Mouse (Mus musculus) kidney, adult 2 months (tissue): Measurements from ENCODE around the gene Prom1. TPM values are rescaled to one million over a fixed set of nuclear protein-coding genes. Genes with fewer than 3 reads are reported as not detected.

Source experiments
- DNase-seq: peaks from one replicate; pipeline ENCODE4 v3.0.0; 2021
- H3K27ac ChIP-seq: fragments of 200-500 bp; 2 replicates; pipeline ENCODE4 v1.5.1; 2012; ENCODE audit warnings: low read depth, low read length, control low read depth, inconsistent platforms; ENCODE audit not compliant: insufficient read depth
- H3K27me3 ChIP-seq: fragments of 200-500 bp; replicated peaks from 2 replicates; pipeline ENCODE4 v1.6.1; 2012; ENCODE audit warnings: mild to moderate bottlenecking, moderate library complexity, low read length, inconsistent platforms; ENCODE audit not compliant: control insufficient read depth, insufficient read depth
- H3K36me3 ChIP-seq: fragments of 200-500 bp; 2 replicates; pipeline ENCODE4 v1.6.1; 2012; ENCODE audit warnings: mild to moderate bottlenecking, moderate library complexity, low read length, inconsistent platforms; ENCODE audit not compliant: control insufficient read depth, insufficient read depth
- H3K4me1 ChIP-seq: fragments of 200-500 bp; 2 replicates; pipeline ENCODE4 v1.6.1; 2011; ENCODE audit warnings: low read length; ENCODE audit not compliant: control insufficient read depth, insufficient read depth
- H3K4me3 ChIP-seq: fragments of 200-500 bp; 2 replicates; pipeline ENCODE4 v1.5.1; 2011; ENCODE audit warnings: mild to moderate bottlenecking, low read depth, low read length, control low read depth; ENCODE audit not compliant: insufficient read depth
- CTCF ChIP-seq: fragments of 200-500 bp; conservative IDR thresholded peaks from 2 replicates; pipeline ENCODE4 v1.5.1; 2011; ENCODE audit warnings: low read depth, mild to moderate bottlenecking, control low read depth, low read length, moderate library complexity, mixed read lengths; ENCODE audit not compliant: insufficient read depth, insufficient read length
- POLR2A ChIP-seq: fragments of 200-500 bp; IDR thresholded peaks from one replicate; pipeline ENCODE4 v1.6.1; 2011; ENCODE audit warnings: low read depth, low read length, control low read depth
- WGBS: fragments of 180-500 bp; shearing (Covaris S2); methylation state at CpG from one replicate; pipeline ENCODE4 v1.1.7; 2018; 5-methylcytosine and 5-hydroxymethylcytosine counted together
- polyA plus RNA-seq: library from polyadenylated mRNA; depleted of rRNA; stranded (reverse); fragments of >200 nt; gene quantifications from 2 replicates; pipeline ENCODE4 v1.2.3, GENCODE M21; 2012

Gene Prom1
- polyA plus RNA-seq, 1 experiment, result 67.6 TPM

GRCm38 (mm10) chr5:43976821-43977561, 124.8 kb downstream of the Prom1 start:
- Histone ChIP-seq H3K36me3 (no peaks in the 10 kb centered on the region), H3K27ac (no peak overlapping the region), H3K27me3 (no peaks in the 10 kb centered on the region), H3K4me3 (no peak overlapping the region), H3K4me1 (no peaks in the 10 kb centered on the region; the same call in 1 of the 2 replicates)
- no peak for TF ChIP-seq CTCF
- 48% methylated on average over 1 of the region's 1 CpGs for WGBS
- DNase-seq, result peak; percentile 18

GRCm38 (mm10) chr5:43974166-43974565, 127.7 kb downstream of the Prom1 start:
- 83% methylated on average over 6 of the region's 6 CpGs for WGBS
- H3K36me3 ChIP-seq, result no peaks in the 10 kb centered on the region
- H3K27me3 ChIP-seq, result no peaks in the 10 kb centered on the region
- no peak overlapping the region for H3K4me3 ChIP-seq
- no peaks in the 10 kb centered on the region; the same call in 1 of the 2 replicates for H3K4me1 ChIP-seq
- H3K27ac ChIP-seq, result no peak overlapping the region
- TF ChIP-seq POLR2A (no peak), CTCF (no peak)
- no peak for DNase-seq

- WGBS, result 68% methylated on average over 2 of the region's 2 CpGs
- Histone ChIP-seq H3K27me3 (no peaks in the 10 kb centered on the region), H3K4me3 (no peak overlapping the region), H3K36me3 (no peaks in the 10 kb centered on the region), H3K4me1 (no peaks in the 10 kb centered on the region; the same call in 1 of the 2 replicates), H3K27ac (no peak overlapping the region)
- no peak for DNase-seq
- no peak for TF ChIP-seq POLR2A
- TF ChIP-seq CTCF, result no peak
These were observed 130.7 kb downstream of the Prom1 start for GRCm38 (mm10) chr5:43971156-43971555.

- DNase-seq, result no peak
- no peaks in the 10 kb centered on the region; the same call in 1 of the 2 replicates for H3K4me1 ChIP-seq
- no peak overlapping the region for H3K4me3 ChIP-seq
- H3K36me3 ChIP-seq, result no peaks in the 10 kb centered on the region
- TF ChIP-seq POLR2A (no peak), CTCF (no peak)
- WGBS, result 77% methylated on average over 2 of the region's 2 CpGs
- H3K27ac ChIP-seq, result no peak overlapping the region
- H3K27me3 ChIP-seq, result no peaks in the 10 kb centered on the region
These were observed 131.3 kb downstream of the Prom1 start for GRCm38 (mm10) chr5:43970532-43970931.

- H3K4me1 ChIP-seq, result no peaks in the 10 kb centered on the region
- H3K4me3 ChIP-seq, result no peak overlapping the region
- no peak for DNase-seq
- 61% methylated on average over 2 of the region's 2 CpGs for WGBS
- no peak overlapping the region for H3K27ac ChIP-seq
- no peaks in the 10 kb centered on the region for H3K27me3 ChIP-seq
- H3K36me3 ChIP-seq, result no peaks in the 10 kb centered on the region
- TF ChIP-seq CTCF (no peak), POLR2A (no peak)
These were observed 133.2 kb downstream of the Prom1 start for GRCm38 (mm10) chr5:43968634-43969033.

GRCm38 (mm10) chr5:43961056-43961455, 140.8 kb downstream of the Prom1 start:
- Histone ChIP-seq H3K27me3 (no peaks in the 10 kb centered on the region), H3K4me1 (no peaks in the 10 kb centered on the region), H3K27ac (no peak overlapping the region), H3K36me3 (no peaks in the 10 kb centered on the region), H3K4me3 (no peak overlapping the region)
- TF ChIP-seq CTCF (no peak), POLR2A (no peak)
- 96% methylated on average over 3 of the region's 3 CpGs for WGBS
- no peak for DNase-seq

GRCm38 (mm10) chr5:43959884-43960440, 141.9 kb downstream of the Prom1 start:
- no peak overlapping the region for H3K27ac ChIP-seq
- H3K36me3 ChIP-seq, result no peaks in the 10 kb centered on the region
- H3K4me3 ChIP-seq, result no peak overlapping the region
- H3K4me1 ChIP-seq, result no peaks in the 10 kb centered on the region
- TF ChIP-seq CTCF, result no peak
- no peak for TF ChIP-seq POLR2A
- 74% methylated on average over 3 of the region's 3 CpGs for WGBS
- H3K27me3 ChIP-seq, result no peaks in the 10 kb centered on the region
- DNase-seq, result no peak
